Mouse (Mus musculus) intestine, postnatal 0 days (tissue): Measurements from ENCODE around the gene Msh4. TPM values are rescaled to one million over a fixed set of nuclear protein-coding genes. Genes with fewer than 3 reads are reported as not detected.

Source experiments
- ATAC-seq: fragments of 200-750 bp; cut with Nextera tagmentation; 2 replicates; pipeline ENCODE4 v1.8.0; 2017; ENCODE audit warnings: mild to moderate bottlenecking, moderate TSS enrichment, moderate library complexity
- H3K27ac ChIP-seq: fragments of 300-500 bp; sonication (generic); 2 replicates; pipeline ENCODE4 v1.5.1; 2014; ENCODE audit warnings: mild to moderate bottlenecking, low read depth, low read length, moderate library complexity
- H3K27me3 ChIP-seq: fragments of 300-500 bp; sonication (generic); replicated peaks from 2 replicates; pipeline ENCODE4 v1.6.1; 2014; ENCODE audit warnings: low read length, mixed read lengths; ENCODE audit not compliant: control insufficient read depth, insufficient read depth
- H3K36me3 ChIP-seq: fragments of 300-500 bp; sonication (generic); 2 replicates; pipeline ENCODE4 v1.6.1; 2014; ENCODE audit warnings: mild to moderate bottlenecking, moderate library complexity; ENCODE audit not compliant: control insufficient read depth, insufficient read depth
- H3K4me1 ChIP-seq: fragments of 300-500 bp; sonication (generic); replicated peaks from 2 replicates; pipeline ENCODE4 v1.6.1; 2014; ENCODE audit warnings: antibody characterized with exemption, low read length, mixed read lengths; ENCODE audit not compliant: control insufficient read depth, insufficient read depth
- H3K4me2 ChIP-seq: fragments of 300-500 bp; sonication (generic); replicated peaks from 2 replicates; pipeline ENCODE4 v1.6.1; 2014; ENCODE audit warnings: low read depth, mild to moderate bottlenecking, moderate library complexity
- H3K4me3 ChIP-seq: fragments of 300-500 bp; sonication (generic); 2 replicates; pipeline ENCODE4 v1.5.1; 2014; ENCODE audit warnings: low read depth, low read length
- H3K9ac ChIP-seq: fragments of 300-500 bp; sonication (generic); 2 replicates; pipeline ENCODE4 v1.6.1; 2014; ENCODE audit warnings: mild to moderate bottlenecking, low read depth, low read length
- H3K9me3 ChIP-seq: fragments of 300-500 bp; sonication (generic); 2 replicates; pipeline ENCODE4 v1.6.1; 2016; ENCODE audit warnings: mixed run types; ENCODE audit not compliant: control insufficient read depth
- CTCF ChIP-seq: sonication (generic); IDR thresholded peaks from 2 replicates; pipeline ENCODE4 v1.5.1; 2016; ENCODE audit warnings: low read depth, mild to moderate bottlenecking, control low read depth, antibody characterized with exemption, moderate library complexity
- WGBS: fragments of 180-500 bp; shearing (Covaris S2); extraction: QIAGEN DNeasy Blood & Tissue Kit; methylation state at CpG from one replicate; pipeline ENCODE4 v1.1.7; 2014; 5-methylcytosine and 5-hydroxymethylcytosine counted together
- polyA plus RNA-seq: library from polyadenylated mRNA; unstranded; fragments of >200 nt; fragmentation: Nextera tagmentation; extraction: Ambion mirVana; gene quantifications from 2 replicates; pipeline ENCODE4 v1.2.1, GENCODE M21; 2015

Msh4 gene
- polyA plus RNA-seq, 1 experiment from 2014 or later: 0.04 TPM

- Histone ChIP-seq H3K9me3 (no peaks in the 10 kb centered on the region), H3K4me2 (no peak overlapping the region), H3K36me3 (peaks cover 55% of the 10 kb centered on the region), H3K9ac (no peak overlapping the region), H3K27ac (no peak overlapping the region), H3K4me1 (no peaks in the 10 kb centered on the region), H3K27me3 (no peaks in the 10 kb centered on the region), H3K4me3 (no peak overlapping the region)
- ATAC-seq: no peak
- no peak for TF ChIP-seq CTCF
- WGBS: 92% methylated on average over 11 of the region's 11 CpGs
Observed at GRCm38 (mm10) chr3:153929526-153929925, 23.6 kb upstream of the Msh4 start.

DNA sequence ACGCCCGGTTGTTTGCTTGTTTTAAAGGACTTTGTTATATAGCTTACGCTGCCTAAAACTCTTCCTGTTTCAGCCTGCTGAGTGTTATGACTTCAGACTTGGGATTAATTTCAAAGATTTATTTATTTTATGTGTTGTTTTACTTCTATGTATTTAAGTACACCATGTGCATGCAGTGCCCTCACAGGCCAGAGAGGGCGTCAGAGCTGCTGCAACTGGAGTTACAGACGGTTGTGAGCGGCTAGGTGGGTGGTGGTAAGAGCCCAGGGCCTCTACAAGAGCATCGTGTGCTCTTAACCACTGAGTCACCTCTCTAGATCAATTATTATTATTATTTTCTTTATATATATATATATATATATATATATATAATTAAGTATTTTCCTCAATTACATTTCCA lies 20.4 kb upstream of the Msh4 start:
- no peaks in the 10 kb centered on the region for H3K9me3 ChIP-seq
- ATAC-seq: no peak
- H3K27me3 ChIP-seq: no peaks in the 10 kb centered on the region
- H3K36me3 ChIP-seq: peaks cover 49% of the 10 kb centered on the region
- TF ChIP-seq CTCF: peak; percentile 16; the same call in 1 of the 2 replicates
- no peak overlapping the region for H3K4me3 ChIP-seq
- H3K4me2 ChIP-seq: no peak overlapping the region
- H3K4me1 ChIP-seq: no peaks in the 10 kb centered on the region
- H3K27ac ChIP-seq: no peak overlapping the region
- WGBS: 88% methylated on average over 7 of the region's 7 CpGs
- no peak overlapping the region for H3K9ac ChIP-seq

- Histone ChIP-seq H3K36me3 (peaks cover 28% of the 10 kb centered on the region), H3K9ac (no peak overlapping the region), H3K4me1 (no peaks in the 10 kb centered on the region), H3K4me2 (no peak overlapping the region), H3K4me3 (no peak overlapping the region), H3K27me3 (no peaks in the 10 kb centered on the region), H3K27ac (no peak overlapping the region), H3K9me3 (no peaks in the 10 kb centered on the region)
- WGBS: 78% methylated on average over 10 of the region's 10 CpGs
- TF ChIP-seq CTCF: no peak
- no peak for ATAC-seq
Observed at GRCm38 (mm10) chr3:153921147-153921910, 15.4 kb upstream of the Msh4 start.

DNA sequence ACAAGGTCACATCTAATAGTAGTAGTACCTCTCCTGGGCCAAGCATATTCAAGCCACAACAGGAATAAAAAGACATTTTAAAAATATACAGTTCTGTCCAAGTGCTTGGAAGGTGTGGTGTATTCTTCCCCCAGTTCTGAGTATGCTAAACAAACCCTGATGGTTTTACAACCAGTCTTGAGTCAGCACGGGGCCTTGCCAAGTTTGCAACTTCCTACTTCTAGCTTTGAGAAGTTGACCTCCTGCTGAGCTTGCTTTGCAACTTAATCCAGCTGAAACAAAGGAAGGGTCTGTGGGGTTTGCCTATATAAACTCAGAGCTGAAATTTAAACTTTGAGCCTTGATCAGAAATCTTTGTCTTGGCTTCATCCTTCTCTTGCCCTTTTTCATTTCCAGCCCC lies 11.3 kb upstream of the Msh4 start:
- no peaks in the 10 kb centered on the region for H3K27me3 ChIP-seq

DNA sequence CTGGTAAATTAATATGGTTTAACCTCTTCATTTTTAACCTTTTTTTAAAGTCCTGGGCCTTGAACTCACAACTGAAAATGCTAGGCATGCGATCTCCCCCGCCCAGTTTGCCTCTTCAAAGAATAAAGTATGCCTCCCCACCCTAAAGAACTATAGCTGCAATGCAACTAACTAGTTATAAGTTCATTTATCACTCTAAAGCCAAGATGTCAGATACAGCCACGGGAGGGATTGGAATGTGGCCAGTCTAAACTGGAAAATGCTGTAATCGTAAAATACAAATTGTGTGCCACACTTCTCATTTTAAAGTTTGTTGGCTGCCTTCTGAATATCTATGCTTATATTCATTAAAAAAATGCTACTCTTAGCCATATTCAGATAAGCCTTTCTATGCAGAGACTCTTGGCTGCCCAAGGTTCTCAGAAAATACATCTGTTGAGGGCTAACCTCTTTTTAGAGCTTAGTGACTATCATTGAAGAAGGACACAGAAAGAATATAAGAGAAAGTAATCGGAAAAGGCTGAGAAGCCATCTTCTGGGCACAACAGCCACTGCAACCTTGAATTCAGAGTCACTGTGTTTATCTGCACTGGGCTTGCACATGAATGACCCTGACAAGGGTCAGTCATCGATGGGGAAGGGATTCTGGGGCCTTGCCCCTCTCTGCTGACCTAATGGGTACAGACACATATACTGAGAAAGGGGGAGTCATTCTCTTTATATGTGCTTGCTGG lies 7.7 kb upstream of the Msh4 start:
- Histone ChIP-seq H3K9me3 (no peaks in the 10 kb centered on the region), H3K27ac (peak overlapping the region; percentile 88; the same call in 1 of the 2 replicates), H3K9ac (peak overlapping the region; percentile 88; the same call in 1 of the 2 replicates), H3K4me3 (peak overlapping the region; percentile 84), H3K36me3 (peaks cover 27% of the 10 kb centered on the region), H3K4me1 (peaks cover 15% of the 10 kb centered on the region), H3K27me3 (no peaks in the 10 kb centered on the region), H3K4me2 (peak overlapping the region; percentile 75)
- 0 out of 2 replicates have a peak, but pooled peaks have one; percentile 12 for TF ChIP-seq CTCF
- ATAC-seq: no peak
- WGBS: 26% methylated on average over 6 of the region's 6 CpGs

More for the DNA sequence above, 11.3 kb upstream of the Msh4 start:
- ATAC-seq: no peak
- no peak overlapping the region for H3K4me2 ChIP-seq
- no peak overlapping the region for H3K4me3 ChIP-seq
- H3K4me1 ChIP-seq: peaks cover 6% of the 10 kb centered on the region; the same call in 1 of the 2 replicates
- peaks cover 7% of the 10 kb centered on the region; the same call in 1 of the 2 replicates for H3K36me3 ChIP-seq
- H3K27ac ChIP-seq: no peak overlapping the region
- WGBS: 0% methylated on average over 1 of the region's 1 CpGs
- no peaks in the 10 kb centered on the region for H3K9me3 ChIP-seq
- TF ChIP-seq CTCF: no peak
- H3K9ac ChIP-seq: no peak overlapping the region
